Mouse (Mus musculus) right cerebral cortex, postnatal 25 days (tissue): Measurements from ENCODE around the gene Mdm2.
"Not testable (repeated sequence)": the region's sequence is repeated elsewhere in the genome, so short reads cannot be mapped to it uniquely, and the experiment has no call there.

Experiments
- DNase-seq: peaks from one replicate; pipeline ENCODE4 v3.0.0; 2022

The Mdm2 gene

DNA sequence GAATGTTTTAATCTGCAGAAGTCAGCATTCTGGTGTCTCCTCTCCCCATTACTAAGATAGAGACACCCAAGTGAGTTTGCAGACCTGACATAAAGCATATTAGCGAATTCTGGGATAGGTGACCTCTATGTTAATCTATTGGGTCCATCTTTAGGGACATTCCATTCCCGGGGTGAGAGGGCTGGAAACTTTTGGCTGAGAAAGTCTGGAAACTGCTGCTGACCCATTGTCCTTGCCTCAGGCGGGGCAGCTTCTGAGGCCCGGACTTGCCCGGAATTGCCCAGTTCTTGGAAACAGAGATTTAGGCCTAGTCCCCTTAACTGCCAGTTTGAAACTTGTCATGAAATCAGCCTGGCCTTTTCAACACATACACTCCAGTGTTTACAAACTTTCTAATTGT lies 850 bp upstream of the Mdm2 start:
- no peak for DNase-seq

DNA sequence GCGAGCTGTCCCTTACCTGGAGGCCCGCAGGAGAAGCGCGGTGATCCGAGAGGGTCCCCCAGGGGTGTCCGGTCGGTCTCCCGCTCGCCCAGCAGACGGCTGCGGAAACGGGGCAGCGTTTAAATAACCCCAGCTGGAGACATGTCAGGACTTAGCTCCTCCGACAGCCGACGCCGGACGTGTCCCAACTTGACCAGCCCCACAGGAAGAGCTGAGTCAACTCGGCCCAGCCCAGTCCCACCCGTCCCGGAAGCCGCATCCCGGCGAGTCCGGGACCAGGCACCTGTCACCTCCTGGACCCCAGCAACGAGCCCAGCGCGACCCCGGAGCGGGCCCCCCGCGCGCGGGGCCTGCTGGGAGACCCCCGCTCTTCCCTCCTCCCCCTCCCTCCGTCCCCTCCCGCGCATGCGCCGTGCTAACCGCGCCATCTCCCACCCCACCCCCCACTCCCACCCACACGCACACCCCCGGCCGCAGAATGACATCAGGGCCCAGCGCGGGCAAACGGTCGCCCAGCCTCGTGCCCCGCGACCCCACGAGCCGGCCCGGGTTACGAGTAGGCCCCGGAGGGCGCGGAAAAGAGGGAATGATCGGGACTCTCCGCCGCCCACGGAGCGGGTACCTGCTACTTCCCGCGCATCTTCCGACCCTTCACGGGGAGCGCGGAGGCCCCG lies 491 bp downstream of the Mdm2 start:
- DNase-seq: peak; percentile 73

DNA sequence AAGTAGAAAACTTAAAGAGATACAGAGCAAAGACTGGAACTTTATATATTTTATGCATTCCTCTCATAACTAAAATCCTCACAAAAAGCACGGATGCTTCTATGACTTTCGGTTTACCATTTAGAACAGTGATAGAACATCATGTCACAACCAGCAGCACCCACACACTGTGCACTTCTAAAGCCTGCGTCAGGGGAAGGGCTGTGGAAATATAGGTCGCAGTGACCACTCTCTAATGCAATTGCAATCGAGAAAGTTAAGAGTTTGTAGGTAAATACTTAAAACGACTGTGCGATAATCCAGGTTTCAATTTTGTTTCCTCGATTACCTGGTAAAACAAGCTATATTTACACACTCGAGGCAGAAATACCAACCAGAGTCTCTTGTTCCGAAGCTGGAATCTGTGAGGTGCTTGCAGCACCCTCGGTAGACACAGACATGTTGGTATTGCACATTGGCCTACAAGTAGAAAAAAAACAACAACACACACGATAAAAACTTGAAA lies 1.2 kb downstream of the Mdm2 start:
- no peak for DNase-seq

DNA sequence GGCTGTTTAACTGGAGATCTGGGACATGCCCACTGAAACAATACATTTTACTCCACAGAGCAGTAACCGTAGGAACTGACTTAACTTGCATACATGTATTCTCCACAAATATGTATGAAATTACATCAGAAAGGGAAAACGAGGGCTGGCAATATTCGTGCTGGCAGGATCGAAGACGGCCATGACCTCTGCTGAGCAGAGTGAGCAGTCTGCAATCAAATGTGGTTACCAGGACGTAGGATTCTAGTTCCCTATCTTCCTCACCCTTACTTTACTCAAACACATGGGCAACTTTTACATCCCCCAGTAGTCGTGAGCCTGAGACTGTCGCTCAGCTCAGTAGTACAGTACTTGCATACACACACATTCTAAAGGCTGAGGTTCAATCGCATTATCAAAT lies 1.7 kb downstream of the Mdm2 start:
- DNase-seq: no peak

DNA sequence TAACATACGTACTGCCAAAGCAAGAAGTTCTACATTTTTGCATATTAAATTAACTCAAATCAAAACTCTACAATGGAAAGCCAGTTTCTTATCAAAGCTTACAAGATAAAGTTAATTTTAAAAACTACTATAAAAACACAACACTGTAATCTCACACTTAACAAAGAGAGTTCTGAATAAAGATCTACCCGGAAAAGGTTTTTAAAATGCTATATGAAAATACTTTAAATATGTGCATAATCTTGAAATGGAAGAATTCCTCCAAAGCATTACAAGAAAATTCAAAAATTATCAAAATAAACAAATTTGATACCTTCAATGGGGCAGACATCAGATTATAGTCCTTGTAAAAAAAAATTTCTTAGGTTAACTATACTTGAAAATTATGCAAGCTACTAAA lies 2.2 kb downstream of the Mdm2 start:
- DNase-seq: no peak

DNA sequence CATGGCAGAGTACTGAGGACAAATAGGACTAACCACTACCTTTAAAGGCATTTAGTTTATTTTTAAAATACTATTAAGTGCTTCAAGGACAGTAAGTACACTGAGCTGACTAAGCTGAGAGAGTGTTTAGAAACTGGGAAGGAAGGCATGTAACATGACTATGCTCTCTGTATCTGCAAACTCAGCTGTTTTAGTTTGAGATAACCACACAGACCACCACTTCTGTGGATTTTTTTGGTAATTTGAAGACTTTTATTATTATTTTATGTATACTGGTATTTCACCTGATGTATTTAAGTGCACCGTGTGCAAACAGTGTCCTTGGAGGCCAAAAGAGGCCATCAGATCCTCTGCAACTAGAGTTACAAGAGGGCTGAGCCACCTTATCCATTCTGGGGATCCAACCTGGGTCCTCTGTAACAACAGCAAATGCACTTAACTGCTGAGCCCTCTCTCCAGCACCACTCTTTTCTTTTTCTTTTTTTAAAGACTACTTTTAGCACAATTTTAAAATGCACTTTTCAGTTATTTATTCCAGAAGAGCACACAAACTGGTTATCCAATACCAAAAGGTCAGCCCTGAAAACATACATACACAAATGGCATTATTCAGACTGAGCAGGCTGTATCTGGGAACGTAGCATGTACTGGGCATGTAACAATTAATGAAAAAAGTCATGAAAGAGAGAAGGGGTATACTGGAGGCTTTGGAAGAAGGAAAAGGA lies 3.3 kb downstream of the Mdm2 start:
- no peak for DNase-seq

DNA sequence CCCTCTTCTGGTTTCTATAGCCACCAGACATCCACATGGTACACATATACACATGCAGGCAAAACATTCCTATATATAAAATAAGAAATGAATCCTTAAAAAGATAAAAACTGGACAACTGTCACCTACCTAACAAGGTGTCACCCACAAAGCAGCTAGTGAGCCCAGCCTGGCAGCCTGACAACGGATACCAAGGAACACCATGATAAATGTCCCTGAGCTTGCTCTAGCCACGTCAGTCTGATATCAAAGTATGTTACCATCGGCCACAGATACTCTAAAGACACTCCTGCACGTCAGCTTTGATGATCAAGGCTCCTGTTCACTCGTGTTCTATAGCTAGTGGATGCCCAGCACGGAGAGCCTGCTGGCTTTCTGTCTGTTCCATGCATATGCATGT lies 4.1 kb downstream of the Mdm2 start:
- no peak for DNase-seq

DNA sequence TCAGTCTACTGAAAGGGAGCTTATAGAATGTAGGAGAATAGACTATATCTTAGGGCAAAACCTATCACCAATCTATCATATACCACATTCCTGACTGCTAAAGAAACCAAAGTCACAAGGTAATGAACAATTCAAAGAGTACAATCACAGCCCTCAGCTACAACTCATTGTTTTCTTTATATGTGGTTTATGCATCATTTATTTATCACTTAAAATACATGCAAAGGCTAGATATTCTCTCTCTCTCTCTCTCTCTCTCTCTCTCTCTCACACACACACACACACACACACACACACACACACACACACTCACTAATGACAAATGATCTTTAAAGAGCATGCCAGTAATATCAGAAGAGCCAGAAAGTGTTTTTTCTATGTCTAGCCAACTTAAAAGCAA lies 4.8 kb downstream of the Mdm2 start:
- no peak for DNase-seq

DNA sequence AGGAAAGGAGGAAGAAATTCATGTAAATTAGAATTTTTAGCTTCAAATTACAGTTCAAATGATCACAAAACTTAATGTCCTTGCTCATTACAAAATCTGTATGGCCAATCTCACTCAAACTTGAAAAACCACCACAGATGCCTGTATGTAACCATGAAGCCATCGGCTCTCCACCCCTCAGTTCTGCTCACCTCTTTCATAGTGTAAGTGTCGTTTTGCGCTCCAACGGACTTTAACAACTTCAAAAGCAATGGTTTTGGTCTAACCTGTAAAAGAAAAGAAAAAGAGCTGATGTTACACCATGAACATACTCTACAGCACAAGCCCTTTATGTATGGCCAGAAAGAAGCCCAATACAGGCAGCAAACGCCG lies 5.6 kb downstream of the Mdm2 start:
- no peak for DNase-seq

DNA sequence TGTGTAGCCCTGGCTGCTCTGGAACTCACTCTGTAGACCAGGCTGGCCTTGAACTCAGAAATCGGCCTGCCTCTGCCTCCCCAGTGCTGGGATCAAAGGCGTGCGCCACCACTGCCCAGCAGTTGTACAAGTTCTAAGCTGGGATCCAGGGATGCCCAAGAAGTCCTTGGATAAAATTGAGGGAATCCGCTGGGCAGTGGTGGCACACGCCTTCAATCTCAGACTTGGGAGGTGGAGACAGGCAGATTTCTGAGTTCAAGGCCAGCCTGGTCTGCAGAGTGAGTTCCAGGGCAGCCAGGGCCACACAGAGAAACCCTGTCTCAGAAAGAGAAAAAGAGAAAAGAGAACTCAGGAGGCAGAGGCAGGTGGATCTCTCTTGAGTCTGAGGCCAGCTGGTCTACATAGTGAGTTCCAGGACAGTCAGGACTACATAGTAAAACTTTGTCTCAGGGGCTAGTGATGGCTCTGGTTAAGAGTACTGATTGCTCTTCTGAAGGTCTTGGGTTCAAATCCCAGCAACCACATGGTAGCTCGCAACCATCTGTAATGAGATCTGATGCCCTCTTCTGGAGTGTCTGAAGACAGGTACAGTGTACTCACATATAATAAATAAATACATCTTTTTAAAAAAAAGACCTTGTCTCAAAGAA lies 6.1 kb downstream of the Mdm2 start:
- DNase-seq: not testable (repeated sequence)

DNA sequence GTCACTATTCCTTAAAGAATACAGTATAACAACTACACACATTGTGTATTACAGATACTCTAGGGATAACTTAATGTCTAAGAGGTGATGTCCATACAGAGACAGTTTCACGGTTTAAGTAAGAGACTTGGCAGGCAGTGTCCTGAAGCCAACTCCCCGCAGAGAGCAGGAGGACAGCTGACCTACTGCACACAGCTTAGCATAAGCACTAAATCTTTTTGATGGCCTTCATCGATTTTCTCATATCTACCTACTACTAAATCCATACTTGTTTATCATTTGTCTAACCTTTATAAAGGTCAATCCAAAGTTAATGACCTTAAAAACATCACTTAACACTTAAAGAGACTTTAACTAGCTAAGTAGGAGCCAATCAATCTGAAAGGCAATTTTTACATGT lies 7.1 kb downstream of the Mdm2 start:
- DNase-seq: no peak

DNA sequence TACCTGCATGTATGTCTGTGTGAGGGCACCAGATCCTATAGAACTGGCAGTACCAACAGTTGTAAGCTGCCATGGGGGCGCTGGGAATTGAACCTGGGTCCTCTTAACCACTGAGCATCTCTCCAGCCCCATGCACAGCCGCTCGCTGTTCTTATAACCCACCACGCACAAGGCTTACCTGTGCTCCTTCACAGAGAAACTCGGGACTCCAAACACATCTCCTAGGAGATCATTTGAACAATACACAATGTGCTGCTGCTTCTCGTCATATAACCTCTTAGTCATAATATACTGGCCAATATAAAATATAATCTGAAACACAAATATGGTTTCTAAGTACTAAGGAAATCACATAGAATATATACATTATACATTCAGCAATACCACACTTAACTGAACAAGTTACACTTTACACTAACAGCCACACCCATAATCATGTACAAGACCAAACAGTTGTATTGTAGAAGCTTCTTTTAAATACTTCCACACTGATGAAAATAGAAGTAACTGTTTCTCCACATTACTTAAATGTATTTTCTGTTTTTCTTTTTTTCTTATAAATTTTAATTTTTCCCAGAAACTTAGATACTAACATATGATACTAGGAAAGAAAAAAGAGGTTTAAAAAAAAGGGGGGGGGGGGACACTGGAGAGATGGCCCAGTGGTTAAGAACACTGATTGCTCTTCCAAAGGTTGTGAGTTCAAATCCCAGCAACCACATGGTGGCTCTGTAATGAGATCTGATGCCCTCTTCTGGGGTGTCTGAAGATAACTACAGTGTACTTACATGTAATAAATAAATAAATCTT lies 8.3 kb downstream of the Mdm2 start:
- DNase-seq: no peak

DNA sequence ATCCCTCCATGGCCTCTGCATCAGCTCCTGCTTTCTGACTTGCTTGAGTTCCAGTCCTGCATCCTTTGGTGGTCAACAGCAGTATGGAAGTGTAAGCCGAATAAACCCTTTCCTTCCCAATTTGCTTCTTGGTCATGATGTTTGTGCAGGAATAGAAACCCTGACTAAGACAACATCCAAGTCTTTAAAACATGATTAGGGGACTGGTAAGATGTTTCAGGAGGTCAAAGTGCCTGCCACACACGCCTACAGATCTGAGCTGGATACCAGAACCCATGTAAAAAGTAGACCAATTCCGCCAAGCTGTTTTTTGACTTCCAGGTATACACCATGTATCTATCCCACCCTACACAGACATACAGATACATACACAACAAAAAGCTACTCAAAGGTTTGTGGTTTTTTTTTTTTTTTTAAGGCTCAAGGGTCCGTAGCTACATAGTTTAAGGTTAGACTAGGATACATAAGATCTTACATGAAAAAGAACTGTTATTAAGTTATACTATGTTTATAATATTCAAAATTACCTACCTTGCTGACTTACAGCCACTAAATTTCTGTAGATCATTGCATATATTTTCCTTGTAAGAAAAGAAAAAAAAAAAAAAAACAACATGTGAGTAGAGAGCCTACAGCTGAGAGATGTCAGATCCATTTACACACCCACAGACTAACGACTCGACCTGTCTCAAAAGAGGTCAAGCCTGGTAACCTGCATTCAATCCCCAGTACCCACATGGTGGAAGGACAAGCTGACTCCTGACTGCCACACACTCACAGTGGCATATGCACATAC lies 9.3 kb downstream of the Mdm2 start:
- no peak for DNase-seq

DNA sequence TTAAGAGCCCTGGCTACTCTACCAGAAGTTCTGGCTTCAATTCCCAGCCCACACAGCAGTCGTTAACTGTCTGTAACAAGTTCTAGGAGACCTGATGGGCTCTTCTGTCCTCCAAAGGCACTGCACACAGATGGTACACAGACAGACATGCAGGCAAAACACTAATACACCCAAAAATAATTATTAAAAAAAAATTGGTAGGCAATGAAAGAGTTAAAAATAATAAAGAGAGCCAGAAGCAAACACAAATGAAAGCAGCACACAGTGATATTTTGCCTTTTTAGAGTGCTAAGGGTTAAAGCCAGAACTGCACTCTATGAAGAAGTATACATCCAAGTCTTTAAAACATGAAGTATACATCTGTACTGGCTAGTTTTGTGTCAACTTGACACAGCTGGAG lies 10.1 kb downstream of the Mdm2 start:
- DNase-seq: no peak

DNA sequence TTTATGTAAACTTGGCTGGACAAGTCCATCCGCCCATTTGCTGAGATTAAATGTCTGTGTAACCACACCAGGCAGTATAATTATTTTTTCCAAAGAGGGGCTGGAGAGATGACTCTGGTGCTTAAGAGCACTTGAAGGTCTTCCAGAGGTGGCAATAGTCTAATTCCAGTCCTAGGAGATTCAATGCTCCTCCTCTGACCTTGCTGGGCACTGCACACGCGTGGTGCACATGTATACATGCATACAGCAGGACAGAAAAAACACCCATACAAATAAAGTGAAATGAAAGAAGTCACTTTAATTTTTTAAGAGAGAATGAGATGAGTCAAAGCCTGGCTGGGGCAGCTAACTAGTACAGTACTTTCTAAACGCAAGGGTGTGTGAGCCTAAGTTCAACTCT lies 10.6 kb downstream of the Mdm2 start:
- DNase-seq: no peak

DNA sequence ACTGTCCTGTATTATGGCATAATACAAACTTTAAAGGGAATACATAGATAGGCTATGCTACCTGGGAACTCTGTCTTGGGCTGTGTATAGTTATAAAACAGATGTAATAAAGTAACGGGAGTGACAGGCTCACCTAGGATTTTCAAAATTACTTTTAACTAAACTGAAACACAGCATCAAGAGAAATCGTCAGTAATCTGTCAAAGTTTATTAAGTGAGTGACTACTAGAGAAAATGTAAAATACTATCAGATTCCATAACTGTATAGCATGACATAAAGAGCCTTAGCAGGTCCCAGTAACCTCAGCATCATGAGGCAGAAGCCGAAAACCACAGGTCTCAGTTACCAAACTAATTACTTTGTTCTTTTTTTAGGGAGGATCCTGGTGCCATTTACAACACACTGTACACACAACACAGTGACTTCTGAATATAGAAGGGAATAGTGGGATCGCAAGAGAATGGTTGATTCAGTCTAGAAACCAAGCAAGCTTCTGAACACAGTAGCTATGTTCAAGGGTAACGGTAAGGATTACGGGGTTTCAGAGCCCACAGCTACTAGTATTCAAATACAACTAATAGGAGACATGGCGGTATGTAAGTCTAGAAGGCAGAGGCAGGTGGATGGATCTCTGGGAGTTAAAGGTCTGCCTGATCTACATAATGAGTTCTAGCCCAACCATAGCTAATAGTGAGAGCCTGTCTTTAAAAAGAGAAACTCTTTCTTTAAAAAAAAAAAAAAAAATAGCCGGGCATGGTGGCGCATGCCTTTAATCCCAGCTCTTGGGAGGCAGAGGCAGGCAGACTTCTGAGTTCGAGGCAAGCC lies 12.0 kb downstream of the Mdm2 start:
- DNase-seq: no peak

DNA sequence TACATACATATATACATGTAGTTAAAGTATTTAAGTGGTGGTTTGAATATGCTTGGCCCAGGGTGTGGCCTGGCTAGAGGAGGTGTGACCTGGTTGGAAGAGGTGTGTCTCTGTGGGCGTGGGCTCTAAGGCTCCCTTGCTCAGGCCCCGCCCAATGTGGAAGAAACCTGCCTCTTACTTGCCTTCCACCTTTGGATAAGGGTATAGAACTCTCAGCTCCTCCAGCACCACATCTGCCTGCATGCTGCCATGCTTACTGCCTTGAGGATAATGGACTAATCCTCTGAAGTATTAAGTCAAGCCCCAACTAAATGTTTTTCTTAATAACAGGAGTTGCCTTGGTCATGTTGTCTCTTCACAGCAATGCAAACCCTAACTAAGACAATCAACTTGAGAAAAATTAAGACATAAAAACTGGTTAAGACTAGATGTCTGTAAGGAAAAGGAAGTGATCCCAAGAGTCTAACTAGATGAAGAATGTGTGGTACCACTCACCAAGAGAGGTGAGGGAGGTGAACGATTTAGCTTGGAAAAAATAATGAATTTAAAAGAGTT lies 12.9 kb downstream of the Mdm2 start:
- DNase-seq: no peak

DNA sequence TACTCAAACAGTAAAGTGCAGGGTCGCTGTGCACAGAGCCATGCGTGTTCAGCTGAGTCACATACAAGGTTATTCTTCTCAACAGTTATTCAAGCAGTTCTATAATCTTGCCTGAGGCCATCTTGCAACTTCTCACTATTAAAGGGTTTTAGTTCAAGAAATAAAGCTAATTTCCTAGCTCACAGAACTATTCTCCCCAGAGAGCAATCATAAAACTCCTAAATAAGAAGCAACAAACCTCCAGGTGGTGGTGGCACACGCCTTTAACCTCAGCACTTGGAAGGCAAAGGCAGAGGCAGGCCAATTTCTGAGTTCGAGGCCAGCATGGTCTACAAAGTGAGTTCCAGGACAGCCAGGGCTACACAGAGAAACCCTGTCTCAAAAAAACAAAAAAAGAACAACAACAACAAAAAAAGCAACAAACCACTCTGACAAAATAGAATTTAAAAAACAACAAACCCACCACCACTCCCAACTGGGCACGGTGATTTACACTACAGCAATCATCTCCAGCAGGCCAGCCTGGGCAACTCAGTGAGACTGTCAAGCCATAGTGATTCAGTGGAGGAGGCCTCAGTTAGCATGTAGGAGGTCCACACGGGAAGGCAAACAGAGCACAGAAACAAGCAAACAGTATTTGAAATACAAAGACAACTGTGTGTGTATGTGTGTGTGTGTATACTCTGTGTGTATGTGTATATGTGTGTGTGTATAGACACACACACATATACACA lies 13.6 kb downstream of the Mdm2 start:
- no peak for DNase-seq

DNA sequence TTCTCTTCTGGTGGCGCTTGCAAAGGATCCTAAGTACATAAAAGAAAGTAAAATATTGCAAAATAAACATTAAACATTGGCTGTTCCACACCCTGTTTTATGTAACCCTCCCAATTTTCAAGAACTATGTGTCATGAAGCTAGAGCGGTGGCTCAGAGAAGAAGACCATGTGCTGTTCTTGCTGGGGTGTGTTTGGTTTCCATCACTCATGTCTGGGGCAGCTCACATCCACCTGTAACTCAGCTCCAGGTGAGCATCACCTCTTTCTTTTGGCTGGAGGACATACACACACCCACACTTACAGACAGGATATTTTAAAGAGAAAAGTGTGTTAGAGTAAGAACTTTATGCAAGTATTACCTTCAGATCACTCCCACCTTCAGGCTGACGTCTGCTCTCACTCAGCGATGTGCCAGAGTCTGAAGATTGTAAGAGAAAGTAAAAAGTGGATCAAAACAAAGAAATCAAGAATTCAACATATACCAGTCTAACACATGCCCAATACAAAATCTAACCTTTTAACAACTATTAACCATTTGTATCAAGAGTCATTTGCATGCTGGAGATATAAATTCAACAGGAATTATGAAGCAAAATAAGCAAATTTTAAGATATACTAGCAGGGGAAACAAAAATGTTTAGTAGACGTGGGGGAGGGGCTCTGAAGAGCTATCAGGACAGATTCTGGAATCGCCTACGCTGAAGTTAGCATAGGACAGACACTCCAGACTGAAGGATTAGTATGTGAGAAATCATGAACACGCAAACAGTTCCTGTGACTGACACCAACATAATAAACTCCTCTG lies 14.3 kb downstream of the Mdm2 start:
- no peak for DNase-seq

DNA sequence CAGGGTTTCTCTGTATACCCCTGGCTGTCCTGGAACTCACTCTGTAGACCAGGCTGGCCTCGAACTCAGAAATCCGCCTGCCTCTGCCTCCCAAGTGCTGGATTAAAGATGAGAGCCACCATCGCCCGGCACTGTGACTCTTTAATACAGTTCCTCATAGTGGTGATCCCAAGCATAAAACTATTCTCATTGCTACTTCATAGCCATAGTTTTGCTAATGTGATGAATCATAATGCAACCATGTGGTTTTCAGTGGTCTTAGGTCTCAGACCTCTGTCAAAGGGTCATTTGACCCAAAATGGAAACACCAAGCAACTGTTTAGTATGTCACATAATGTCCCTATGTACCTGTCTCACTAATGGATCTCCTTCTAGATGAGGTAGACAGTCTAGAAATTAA lies 15.0 kb downstream of the Mdm2 start:
- DNase-seq: no peak
